Mouse (Mus musculus): ENCODE data around the gene Uhrf1bp1.

DNA sequence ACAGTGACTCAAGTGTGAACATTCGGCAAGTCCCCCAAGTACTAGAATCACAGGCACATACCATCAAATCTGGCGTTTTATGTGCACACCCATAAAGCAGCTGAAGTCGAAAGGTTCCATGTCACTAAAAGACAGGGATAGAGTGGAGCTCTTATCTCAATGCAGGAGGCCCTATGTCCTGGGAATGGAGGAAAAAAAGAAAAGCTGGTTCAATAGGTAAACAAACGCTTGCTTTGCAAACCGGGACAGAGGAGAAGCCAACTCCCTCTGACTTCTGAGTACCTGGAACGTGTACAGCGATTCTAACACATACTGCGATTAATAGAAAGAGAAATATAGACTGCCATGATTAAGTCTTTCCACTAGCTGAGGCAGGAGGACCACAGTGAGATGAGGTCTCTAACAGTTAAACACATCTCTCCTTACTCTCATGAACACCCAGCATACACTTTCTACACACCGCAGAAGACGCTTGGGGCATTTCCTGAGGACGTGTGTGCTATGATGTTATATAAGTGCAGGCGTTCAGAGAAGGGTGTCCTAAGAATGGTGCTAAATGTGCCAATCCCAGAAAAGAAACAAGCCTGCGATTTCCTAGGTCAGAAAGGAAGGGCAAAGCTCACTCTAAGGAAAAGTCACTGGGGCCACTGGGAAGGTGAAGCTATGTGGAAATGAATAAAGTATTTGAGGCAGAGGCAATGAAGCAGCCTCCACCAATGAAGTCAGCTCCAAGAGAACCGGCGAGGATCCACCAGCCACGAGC lies 45.5 kb upstream of the Uhrf1bp1 start:
- TF ChIP-seq POLR2A (IDR thresholded peaks at IDR 0.05; ENCODE audit: extremely low read depth, insufficient read depth, low read length), result no peak
- no peak for TF ChIP-seq CTCF (IDR thresholded peaks at IDR 0.05; ENCODE audit: low read depth, low read length)

Measured in liver, adult 2 months (tissue).